Mouse (Mus musculus) ES-Bruce4 (cell line): ENCODE data around the gene Cmip.

Experiments used
- CTCF ChIP-seq: IDR thresholded peaks from one replicate; pipeline ENCODE4 v1.8.1; 2011; ENCODE audit warnings: low read depth, low read length
- EP300 ChIP-seq: IDR thresholded peaks from 2 replicates; pipeline ENCODE4 v1.6.1; 2011; ENCODE audit warnings: low read depth, low read length; ENCODE audit not compliant: insufficient read depth
- POLR2A ChIP-seq: IDR thresholded peaks from one replicate; pipeline ENCODE4 v1.8.1; 2011; ENCODE audit warnings: low read length; ENCODE audit not compliant: insufficient read depth

GRCm38 (mm10) chr8:117314308-117314953 lies 57.6 kb downstream of the Cmip start:
- TF ChIP-seq CTCF (no peak), EP300 (peak; percentile 78), POLR2A (no peak)
